Mouse (Mus musculus): ENCODE results near the gene Dgkd. TPM values are rescaled to one million over a fixed set of nuclear protein-coding genes. Genes with fewer than 3 reads are reported as not detected.

Gene Dgkd
- polyA plus RNA-seq, 1 experiment from 2014 or later = 28.3 TPM

DNA sequence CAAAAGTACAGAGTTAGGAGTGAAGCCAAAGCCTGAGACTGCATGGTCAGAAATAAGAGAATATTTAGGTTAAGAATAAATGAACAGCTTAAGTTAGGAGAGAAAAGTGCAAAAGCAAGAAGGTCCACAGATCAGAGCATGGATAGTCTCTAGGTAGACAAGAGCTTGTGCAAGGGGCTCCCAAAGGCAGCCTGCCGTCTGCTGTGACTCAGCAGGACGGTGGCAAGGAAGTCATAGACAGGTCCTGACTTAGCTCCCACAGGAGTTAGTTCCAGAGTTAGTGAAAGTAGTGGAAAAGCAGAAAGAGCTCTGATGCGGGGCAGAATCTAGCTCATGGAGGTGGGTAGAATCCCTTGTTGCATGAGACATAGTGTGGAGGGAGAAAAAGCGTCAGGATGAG, 117.3 kb downstream of the Dgkd start:
- ATAC-seq (ENCODE audit: low FRiP score) (no peak), DNase-seq (ENCODE audit: low spot score) (no peak)
- Histone ChIP-seq H3K36me3 (ENCODE audit: control insufficient read depth, insufficient read depth, low read length) (no peaks in the 10 kb centered on the region; the same call in 1 of the 2 replicates), H3K9me3 (ENCODE audit: control insufficient read depth, low read length) (no peaks in the 10 kb centered on the region), H3K27ac (ENCODE audit: low read depth, low read length) (no peak overlapping the region), H3K4me1 (replicated peaks; ENCODE audit: control insufficient read depth, insufficient read depth, low read length) (no peaks in the 10 kb centered on the region), H3K9ac (ENCODE audit: low read depth, low read length) (no peak overlapping the region), H3K4me2 (replicated peaks; ENCODE audit: low read depth, low read length) (no peak overlapping the region), H3K27me3 (ENCODE audit: control insufficient read depth, insufficient read depth, low read length) (no peaks in the 10 kb centered on the region), H3K4me3 (ENCODE audit: low read depth, low read length) (no peak overlapping the region)
- WGBS = 87% methylated on average over 4 of the region's 4 CpGs

GRCm38 (mm10) chr1:87982291-87982690, 129.2 kb downstream of the Dgkd start:
- Histone ChIP-seq H3K4me2 (replicated peaks; ENCODE audit: low read depth, low read length) (no peak overlapping the region), H3K4me1 (replicated peaks; ENCODE audit: control insufficient read depth, insufficient read depth, low read length) (no peaks in the 10 kb centered on the region), H3K27ac (ENCODE audit: low read depth, low read length) (no peak overlapping the region), H3K27me3 (ENCODE audit: control insufficient read depth, insufficient read depth, low read length) (no peaks in the 10 kb centered on the region), H3K4me3 (ENCODE audit: low read depth, low read length) (no peak overlapping the region), H3K36me3 (ENCODE audit: control insufficient read depth, insufficient read depth, low read length) (0 out of 2 replicates have a peak, but pooled peaks cover 4% of the 10 kb centered on the region), H3K9me3 (ENCODE audit: control insufficient read depth, low read length) (no peaks in the 10 kb centered on the region), H3K9ac (ENCODE audit: low read depth, low read length) (no peak overlapping the region)
- 84% methylated on average over 4 of the region's 4 CpGs for WGBS
- DNase-seq (ENCODE audit: low spot score) = no peak
- no peak for ATAC-seq (ENCODE audit: low FRiP score)

DNA sequence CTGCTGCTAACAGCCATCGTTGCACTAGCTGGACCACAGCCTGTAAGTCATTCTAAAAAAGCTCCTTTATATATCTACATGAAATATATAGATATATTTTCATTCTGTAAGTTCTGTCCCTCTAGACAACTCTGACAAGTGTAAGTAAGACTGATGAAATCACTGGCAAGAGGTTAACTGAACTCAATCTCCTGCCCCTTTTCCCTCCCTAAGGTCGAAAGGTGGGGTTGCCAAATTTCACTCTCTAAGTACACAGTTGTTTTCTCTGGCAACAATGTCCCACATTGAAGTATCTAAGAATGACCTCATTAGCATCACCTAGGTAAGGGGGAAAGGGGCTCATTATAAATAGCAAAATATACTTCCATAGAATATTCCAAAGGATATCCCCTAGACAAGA, 139.6 kb downstream of the Dgkd start:
- DNase-seq (ENCODE audit: low spot score) = no peak
- H3K4me3 ChIP-seq (ENCODE audit: low read depth, low read length) = no peak overlapping the region
- no peak for ATAC-seq (ENCODE audit: low FRiP score)
- H3K27me3 ChIP-seq (ENCODE audit: control insufficient read depth, insufficient read depth, low read length) = no peaks in the 10 kb centered on the region
- no peak overlapping the region for H3K27ac ChIP-seq (ENCODE audit: low read depth, low read length)
- H3K4me1 ChIP-seq (replicated peaks; ENCODE audit: control insufficient read depth, insufficient read depth, low read length) = no peaks in the 10 kb centered on the region
- no peaks in the 10 kb centered on the region for H3K36me3 ChIP-seq (ENCODE audit: control insufficient read depth, insufficient read depth, low read length)
- H3K9ac ChIP-seq (ENCODE audit: low read depth, low read length) = no peak overlapping the region
- 96% methylated on average over 2 of the region's 2 CpGs for WGBS
- H3K4me2 ChIP-seq (replicated peaks; ENCODE audit: low read depth, low read length) = no peak overlapping the region
- no peaks in the 10 kb centered on the region for H3K9me3 ChIP-seq (ENCODE audit: control insufficient read depth, low read length)

Other genes starting within 250 kb of the Dgkd start
- 3.7 and 4.2 TPM in 2 replicates for gene Inpp5d, start 233.0 kb upstream of the Dgkd start, polyA plus RNA-seq (2014; fragmentation: Nextera tagmentation; extraction: Ambion mirVana)
- 37.8 and 39.7 TPM in 2 replicates for gene Atg16l1, start 97.4 kb upstream of the Dgkd start, polyA plus RNA-seq (2014; fragmentation: Nextera tagmentation; extraction: Ambion mirVana)
- gene Sag, start 49.6 kb upstream of the Dgkd start, polyA plus RNA-seq (2014; fragmentation: Nextera tagmentation; extraction: Ambion mirVana) = 1.8 and 2.6 TPM in 2 replicates
- gene Usp40, start 155.3 kb downstream of the Dgkd start, polyA plus RNA-seq (2014; fragmentation: Nextera tagmentation; extraction: Ambion mirVana) = 25.8 and 31.2 TPM in 2 replicates
- gene Ugt1a10, start 202.1 kb downstream of the Dgkd start, polyA plus RNA-seq (2014; fragmentation: Nextera tagmentation; extraction: Ambion mirVana) = not detected in 2 replicates
- not detected in 2 replicates for gene Ugt1a9, start 217.5 kb downstream of the Dgkd start, polyA plus RNA-seq (2014; fragmentation: Nextera tagmentation; extraction: Ambion mirVana)
- not detected in 2 replicates for gene Ugt1a8, start 234.5 kb downstream of the Dgkd start, polyA plus RNA-seq (2014; fragmentation: Nextera tagmentation; extraction: Ambion mirVana)
- 1.0 and 1.1 TPM in 2 replicates for gene Ugt1a7c, start 241.8 kb downstream of the Dgkd start, polyA plus RNA-seq (2014; fragmentation: Nextera tagmentation; extraction: Ambion mirVana)
- gene Ugt1a6b, start 250.0 kb downstream of the Dgkd start, polyA plus RNA-seq (2014; fragmentation: Nextera tagmentation; extraction: Ambion mirVana) = 0.17 TPM in 1 of 2 replicates, not detected in the other